Mouse (Mus musculus) heart, adult 11 months (tissue): ENCODE results near the gene Rita1.

Experiments
- DNase-seq: peaks from one replicate; pipeline ENCODE4 v3.0.0; 2022

Rita1 gene

GRCm38 (mm10) chr5:120627515-120628300 lies 15.3 kb upstream of the Rita1 start:
- DNase-seq: no peak

- DNase-seq: peak; percentile 90
Measured at GRCm38 (mm10) chr5:120626399-120626798, 14.0 kb upstream of the Rita1 start.

- no peak for DNase-seq
Measured at GRCm38 (mm10) chr5:120624427-120624826, 12.0 kb upstream of the Rita1 start.

- no peak for DNase-seq
Measured at GRCm38 (mm10) chr5:120622198-120622851, 9.9 kb upstream of the Rita1 start.

- no peak for DNase-seq
Measured at GRCm38 (mm10) chr5:120621846-120622197, 9.4 kb upstream of the Rita1 start.

- DNase-seq: no peak
Measured at GRCm38 (mm10) chr5:120621078-120621765, 8.8 kb upstream of the Rita1 start.

GRCm38 (mm10) chr5:120620375-120621077 lies 8.1 kb upstream of the Rita1 start:
- DNase-seq: peak; percentile 97

GRCm38 (mm10) chr5:120619201-120619600 lies 6.8 kb upstream of the Rita1 start:
- DNase-seq: no peak

- DNase-seq: no peak
Measured at GRCm38 (mm10) chr5:120618778-120619177, 6.4 kb upstream of the Rita1 start.

GRCm38 (mm10) chr5:120615903-120616302 lies 3.5 kb upstream of the Rita1 start:
- no peak for DNase-seq

GRCm38 (mm10) chr5:120612822-120613604 lies 624 bp upstream of the Rita1 start:
- peak; percentile 100 for DNase-seq

GRCm38 (mm10) chr5:120611416-120611815 lies 973 bp downstream of the Rita1 start:
- DNase-seq: peak; percentile 94

GRCm38 (mm10) chr5:120610906-120611305 lies 1.5 kb downstream of the Rita1 start:
- DNase-seq: peak; percentile 93

- DNase-seq: no peak
Measured at GRCm38 (mm10) chr5:120609246-120609775, 3.1 kb downstream of the Rita1 start.

- DNase-seq: no peak
Measured at GRCm38 (mm10) chr5:120607335-120607734, 5.1 kb downstream of the Rita1 start.

- DNase-seq: peak; percentile 91
Measured at GRCm38 (mm10) chr5:120606590-120607200, 5.7 kb downstream of the Rita1 start.

- DNase-seq: peak; percentile 98
Measured at GRCm38 (mm10) chr5:120605688-120606087, 6.7 kb downstream of the Rita1 start.

- peak; percentile 94 for DNase-seq
Measured at GRCm38 (mm10) chr5:120605241-120605661, 7.1 kb downstream of the Rita1 start.

- peak; percentile 96 for DNase-seq
Measured at GRCm38 (mm10) chr5:120604839-120605238, 7.5 kb downstream of the Rita1 start.

GRCm38 (mm10) chr5:120603515-120603914 lies 8.9 kb downstream of the Rita1 start:
- no peak for DNase-seq

- DNase-seq: no peak
Measured at GRCm38 (mm10) chr5:120602210-120602609, 10.2 kb downstream of the Rita1 start.
